In the genomic region with DNA sequence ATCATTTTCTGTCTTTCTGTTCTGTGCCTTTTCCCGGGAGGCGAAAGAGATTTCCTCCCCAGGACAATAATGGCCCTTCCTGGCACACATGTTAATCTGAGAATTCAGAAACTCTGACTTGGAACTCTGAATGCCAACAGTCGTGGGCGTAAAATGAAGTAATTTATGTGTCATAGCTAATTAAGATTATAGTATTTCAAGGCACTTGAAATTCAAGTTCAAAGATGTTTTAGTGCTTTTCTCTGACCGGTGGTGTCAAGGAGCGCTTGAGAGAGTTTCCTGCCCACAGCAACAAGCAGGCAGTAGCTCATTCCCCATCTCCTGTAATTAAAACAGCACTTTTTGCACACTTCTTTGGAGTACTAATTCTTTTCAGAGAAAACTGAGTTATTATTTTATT, we compare ENCODE assay signal across 20 mouse cellular contexts.
DNase-seq lines count a peak whose midpoint lies in the region; ATAC-seq and TF ChIP-seq lines count a peak whose summit lies in the region.
"Had no signal": no experiment of that assay in that cellular context is flagged by ENCODE, and none has a peak within 500 bp of the region (broad histone marks: within the 10 kb centered on the region; RNA-seq: fewer than 3 reads in every experiment).

No protein-coding gene starts in this region.

- H3K4me1 ChIP-seq in kidney, embryonic 14.5 days (ENCODE audit: control insufficient read depth, insufficient read depth, low read length): no peaks in the 10 kb centered on the region
- no peaks in the 10 kb centered on the region for H3K4me1 ChIP-seq in kidney, embryonic 16.5 days (ENCODE audit: insufficient read depth, low read length)
- no peaks in the 10 kb centered on the region for H3K4me1 ChIP-seq in kidney, postnatal 0 days (replicated peaks; ENCODE audit: insufficient read depth, low read length)
- H3K4me1 ChIP-seq: forebrain, embryonic 13.5 days; forebrain, embryonic 15.5 days had no signal

- no peak for TF ChIP-seq CTCF in kidney, postnatal 0 days (IDR thresholded peaks at IDR 0.05; ENCODE audit: low read depth)

- no peak overlapping the region for H3K9ac ChIP-seq in kidney, embryonic 14.5 days (ENCODE audit: low read depth, low read length)
- H3K9ac ChIP-seq in kidney, embryonic 16.5 days (replicated peaks; ENCODE audit: low read length): no peak overlapping the region
- H3K9ac ChIP-seq in kidney, postnatal 0 days (ENCODE audit: low read depth, low read length): no peak overlapping the region
- H3K9ac ChIP-seq: embryonic facial prominence, embryonic 13.5 days; forebrain, embryonic 13.5 days; forebrain, embryonic 15.5 days; forebrain, postnatal 0 days had no signal

- H3K36me3 ChIP-seq in kidney, embryonic 14.5 days (ENCODE audit: control insufficient read depth, insufficient read depth, low read length): no peaks in the 10 kb centered on the region
- H3K36me3 ChIP-seq in kidney, embryonic 16.5 days (ENCODE audit: insufficient read depth, low read length): no peaks in the 10 kb centered on the region
- H3K36me3 ChIP-seq in kidney, postnatal 0 days (ENCODE audit: insufficient read depth, low read length): no peaks in the 10 kb centered on the region
- H3K36me3 ChIP-seq: embryonic facial prominence, embryonic 13.5 days; forebrain, embryonic 15.5 days had no signal

- DNase-seq in kidney, postnatal 0 days (ENCODE audit: low spot score): peak; percentile 84
- no peak for DNase-seq in kidney, adult 11 months
- peak; percentile 37 for DNase-seq in Muller cell, postnatal 12 days (ENCODE audit: inconsistent ontology term)
- no peak for DNase-seq in left cerebral cortex, adult 11 months (ENCODE audit: low spot score)
- DNase-seq in cerebellum, adult 11 months: no peak
- DNase-seq: adrenal gland, adult 2 months; adrenal gland, postnatal 14 days; adrenal gland, postnatal 36 days; cerebellum, adult 18-20 months; cerebellum, adult 8-10 months; cerebellum, adult 9-11 months; cerebellum, postnatal 14 days; cerebellum, postnatal 36 days; embryo, embryonic 11 days; forebrain, postnatal 0 days had no signal

- H3K27me3 ChIP-seq in kidney, embryonic 14.5 days (ENCODE audit: control insufficient read depth, insufficient read depth, low read length): peaks cover 3% of the 10 kb centered on the region; the same call in 1 of the 2 replicates
- peaks cover 13% of the 10 kb centered on the region; the same call in 1 of the 2 replicates for H3K27me3 ChIP-seq in kidney, embryonic 16.5 days (ENCODE audit: insufficient read depth, low read length)
- H3K27me3 ChIP-seq in kidney, postnatal 0 days (ENCODE audit: insufficient read depth, low read length): no peaks in the 10 kb centered on the region
- H3K27me3 ChIP-seq: forebrain, embryonic 13.5 days; forebrain, embryonic 15.5 days had no signal

- H3K4me3 ChIP-seq in kidney, embryonic 14.5 days (ENCODE audit: low read length): no peak overlapping the region
- no peak overlapping the region for H3K4me3 ChIP-seq in kidney, embryonic 16.5 days (ENCODE audit: low read length)
- no peak overlapping the region for H3K4me3 ChIP-seq in kidney, postnatal 0 days (replicated peaks; ENCODE audit: low read depth, low read length)
- H3K4me3 ChIP-seq: embryonic facial prominence, embryonic 13.5 days; forebrain, embryonic 13.5 days; forebrain, embryonic 15.5 days had no signal

- ATAC-seq in kidney, embryonic 14.5 days (ENCODE audit: low FRiP score, low TSS enrichment): peak; percentile 62; the same call in 1 of the 2 replicates
- no peak for ATAC-seq in kidney, embryonic 16.5 days (ENCODE audit: low FRiP score, low TSS enrichment)
- no peak for ATAC-seq in kidney, postnatal 0 days (replicated peaks; ENCODE audit: low FRiP score, low read depth)
- ATAC-seq: forebrain, embryonic 15.5 days; forebrain, postnatal 0 days had no signal

- H3K27ac ChIP-seq in kidney, embryonic 14.5 days (ENCODE audit: low read depth, low read length): no peak overlapping the region
- H3K27ac ChIP-seq in kidney, embryonic 16.5 days (ENCODE audit: low read length): no peak overlapping the region
- H3K27ac ChIP-seq in kidney, postnatal 0 days: no peak overlapping the region
- H3K27ac ChIP-seq: embryonic facial prominence, embryonic 13.5 days; forebrain, embryonic 13.5 days; forebrain, embryonic 15.5 days had no signal

- no peak overlapping the region for H3K4me2 ChIP-seq in kidney, embryonic 14.5 days (replicated peaks; ENCODE audit: low read depth, low read length)
- no peak overlapping the region for H3K4me2 ChIP-seq in kidney, embryonic 16.5 days (replicated peaks; ENCODE audit: low read depth, low read length)
- H3K4me2 ChIP-seq in kidney, postnatal 0 days (ENCODE audit: low read length): no peak overlapping the region
- H3K4me2 ChIP-seq: embryonic facial prominence, embryonic 13.5 days; forebrain, embryonic 13.5 days; forebrain, embryonic 15.5 days had no signal

- no peaks in the 10 kb centered on the region for H3K9me3 ChIP-seq in kidney, embryonic 14.5 days (ENCODE audit: control insufficient read depth, low read length)
- no peaks in the 10 kb centered on the region for H3K9me3 ChIP-seq in kidney, embryonic 16.5 days (ENCODE audit: low read length)
- H3K9me3 ChIP-seq in kidney, postnatal 0 days (replicated peaks; ENCODE audit: low read length): no peaks in the 10 kb centered on the region
- H3K9me3 ChIP-seq: embryonic facial prominence, embryonic 13.5 days; forebrain, embryonic 13.5 days; forebrain, embryonic 15.5 days had no signal

- 22% methylated on average over 6 of the region's 6 CpGs for WGBS in kidney, embryonic 14.5 days
- 23% methylated on average over 6 of the region's 6 CpGs for WGBS in kidney, embryonic 16.5 days
- 20% methylated on average over 6 of the region's 6 CpGs for WGBS in kidney, postnatal 0 days

Comparison
In these comparisons a context has a peak if more than half of its experiments do, and no peak if none do; other contexts are left out.
1. DNase-seq: peak in kidney, postnatal 0 days (single experiment) and Muller cell, postnatal 12 days (single experiment); none in kidney, adult 11 months (single experiment), left cerebral cortex, adult 11 months (single experiment) and cerebellum, adult 11 months (single experiment).